Mouse (Mus musculus) thymus, adult 2 months (tissue): ENCODE measurements at regions not wholly inside any gene's neighbourhood (a gene's known extent, or its start where the extent isn't known, plus 50 kb on each side); places are given as distances from the start of the nearest gene placed in this dataset.

Experiments used
- CTCF ChIP-seq: fragments of 200-500 bp; IDR thresholded peaks from 2 replicates; pipeline ENCODE4 v1.5.1; 2012; ENCODE audit warnings: mild to moderate bottlenecking, control low read depth, low read length, moderate library complexity, borderline replicate concordance; ENCODE audit not compliant: control insufficient read depth, poor library complexity, insufficient read depth; ENCODE audit errors: extremely low read depth
- POLR2A ChIP-seq: fragments of 200-500 bp; IDR thresholded peaks from 2 replicates; pipeline ENCODE4 v1.6.1; 2012; ENCODE audit warnings: mild to moderate bottlenecking, low read length, control low read depth, moderate library complexity; ENCODE audit not compliant: control insufficient read depth, poor library complexity, insufficient read depth; ENCODE audit errors: extremely low read depth

DNA sequence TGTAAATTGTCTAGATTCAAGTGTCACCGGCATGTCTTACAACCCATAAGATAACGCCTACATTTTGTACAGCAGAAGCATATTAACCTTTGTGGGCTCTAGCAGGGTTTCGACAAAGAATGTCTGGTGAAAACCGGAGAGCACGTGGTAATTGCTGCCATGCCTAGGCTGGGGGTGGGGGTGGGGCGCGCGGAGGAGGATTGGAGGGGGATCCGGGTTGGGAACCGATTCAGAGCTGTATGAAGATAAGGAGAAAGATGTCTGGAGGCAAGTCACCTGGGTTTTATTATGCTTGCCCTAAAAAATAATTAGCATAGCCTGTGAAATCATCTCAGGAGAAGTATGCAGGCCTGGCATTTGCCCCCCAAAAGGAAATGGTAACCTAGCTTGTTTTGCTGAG is 331.2 kb downstream of the Gm45692 start:
- TF ChIP-seq CTCF (no peak), POLR2A (no peak)
